Mouse (Mus musculus): ENCODE results near the gene Os9.

The Os9 gene

DNA sequence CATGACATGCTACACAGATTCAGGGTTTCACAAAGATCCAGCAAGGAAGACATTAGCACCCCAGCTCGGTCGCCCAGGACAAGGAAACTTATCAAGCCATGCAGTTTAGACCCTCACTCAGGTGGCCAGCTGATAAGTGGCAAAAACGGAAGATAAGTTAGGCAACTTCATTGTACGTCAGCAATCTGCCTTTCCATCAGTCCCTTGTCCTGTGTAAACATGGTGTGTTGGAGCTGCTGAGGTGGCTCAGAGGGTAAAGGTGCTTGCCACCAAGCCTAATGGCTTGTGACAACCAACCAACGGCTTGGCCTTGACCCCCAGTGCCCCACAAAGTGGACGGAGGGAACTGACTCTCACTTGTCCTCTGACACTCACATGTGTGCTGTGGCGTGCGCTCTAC, 20.5 kb downstream of the Os9 start:
- TF ChIP-seq NANOG (IDR thresholded peaks at IDR 0.05; ENCODE audit: borderline replicate concordance, low read length) (no peak), POU5F1 (IDR thresholded peaks at IDR 0.05; ENCODE audit: borderline replicate concordance, low read length) (no peak), CTCF (conservative IDR thresholded peaks at IDR 0.05; ENCODE audit: low read length) (no peak)
- H3K4me1 ChIP-seq (replicated peaks; ENCODE audit: low read depth, low read length): peaks cover 57% of the 10 kb centered on the region
- H3K4me3 ChIP-seq (replicated peaks; ENCODE audit: low read length): no peak overlapping the region
- peaks cover 52% of the 10 kb centered on the region for H3K36me3 ChIP-seq (ENCODE audit: insufficient read depth, low read length)
- H3K9me3 ChIP-seq (ENCODE audit: low read length): no peaks in the 10 kb centered on the region
- H3K27me3 ChIP-seq (ENCODE audit: insufficient read depth, low read length): peaks cover 17% of the 10 kb centered on the region

DNA sequence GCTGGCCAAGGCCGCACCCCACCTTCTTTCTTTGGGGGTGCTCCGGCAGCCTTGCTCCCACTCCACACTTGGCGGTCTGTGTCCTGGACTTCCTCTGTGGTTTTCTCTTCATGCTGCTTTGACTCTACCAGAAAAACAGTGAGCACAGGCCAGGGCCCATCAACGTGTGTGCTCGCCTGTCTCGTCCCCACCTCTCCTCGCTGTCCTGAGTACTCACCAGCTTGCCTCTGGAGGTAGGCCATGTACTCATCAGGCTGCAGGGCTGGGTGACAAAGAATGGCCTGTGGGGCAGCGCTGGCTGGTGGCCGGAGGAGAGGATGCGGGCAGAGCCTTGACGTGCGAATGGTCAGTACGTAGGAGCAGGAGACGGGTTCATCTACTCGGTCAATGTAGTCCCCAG, 21.1 kb downstream of the Os9 start:
- Histone ChIP-seq H3K27me3 (ENCODE audit: insufficient read depth, low read length) (peaks cover 17% of the 10 kb centered on the region), H3K9me3 (ENCODE audit: low read length) (no peaks in the 10 kb centered on the region), H3K4me3 (replicated peaks; ENCODE audit: low read length) (no peak overlapping the region), H3K36me3 (ENCODE audit: insufficient read depth, low read length) (peaks cover 58% of the 10 kb centered on the region), H3K4me1 (replicated peaks; ENCODE audit: low read depth, low read length) (peaks cover 62% of the 10 kb centered on the region)
- no peak for TF ChIP-seq CTCF (conservative IDR thresholded peaks at IDR 0.05; ENCODE audit: low read length)
- no peak for TF ChIP-seq POU5F1 (IDR thresholded peaks at IDR 0.05; ENCODE audit: borderline replicate concordance, low read length)
- no peak for TF ChIP-seq NANOG (IDR thresholded peaks at IDR 0.05; ENCODE audit: borderline replicate concordance, low read length)

DNA sequence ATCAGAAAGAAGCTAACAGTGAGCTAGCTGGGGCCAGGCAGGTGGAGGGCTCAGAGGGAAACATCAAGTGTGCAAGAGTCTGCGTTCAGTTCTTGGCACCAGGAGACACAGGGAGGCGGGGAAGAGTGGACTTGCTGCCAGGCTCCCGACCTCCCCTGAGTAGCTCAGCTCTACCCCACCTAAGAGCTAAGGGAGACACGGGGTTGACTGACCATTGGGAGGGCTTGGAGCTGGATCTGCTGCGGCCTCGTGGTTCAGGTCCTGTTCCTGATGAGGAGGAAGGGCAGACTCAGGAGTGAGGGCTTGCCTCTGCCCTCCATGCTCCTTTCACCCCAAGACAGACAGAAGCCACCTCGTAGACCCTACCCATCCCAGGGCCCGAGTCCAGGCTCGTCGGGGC, 21.7 kb downstream of the Os9 start:
- Histone ChIP-seq H3K27me3 (ENCODE audit: insufficient read depth, low read length) (peaks cover 17% of the 10 kb centered on the region), H3K4me1 (replicated peaks; ENCODE audit: low read depth, low read length) (peaks cover 67% of the 10 kb centered on the region), H3K4me3 (replicated peaks; ENCODE audit: low read length) (peak overlapping the region; percentile 41; the same call in 1 of the 2 replicates), H3K9me3 (ENCODE audit: low read length) (no peaks in the 10 kb centered on the region), H3K36me3 (ENCODE audit: insufficient read depth, low read length) (peaks cover 62% of the 10 kb centered on the region)
- TF ChIP-seq NANOG (IDR thresholded peaks at IDR 0.05; ENCODE audit: borderline replicate concordance, low read length) (no peak), CTCF (conservative IDR thresholded peaks at IDR 0.05; ENCODE audit: low read length) (no peak), POU5F1 (IDR thresholded peaks at IDR 0.05; ENCODE audit: borderline replicate concordance, low read length) (no peak)

DNA sequence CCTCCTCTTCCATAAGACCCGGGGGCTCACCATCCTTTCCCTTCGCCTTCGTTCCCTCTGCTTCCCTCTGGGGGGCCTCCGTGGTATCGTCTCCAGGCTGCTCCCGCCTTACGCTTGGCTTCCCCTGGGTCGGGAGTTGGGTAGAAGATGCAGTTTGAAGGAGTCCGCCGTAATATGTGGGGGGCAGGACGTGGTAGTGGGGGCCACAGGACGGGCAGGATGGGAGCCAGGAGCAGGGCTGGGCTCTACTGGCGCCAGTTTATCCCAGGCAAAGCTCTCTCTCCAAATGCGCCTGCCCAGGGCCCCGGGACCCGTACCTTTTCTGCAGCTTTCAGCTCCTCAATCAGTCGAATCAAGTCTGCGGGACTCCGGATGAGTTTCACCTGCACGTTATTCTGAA, 22.4 kb downstream of the Os9 start:
- H3K4me3 ChIP-seq (replicated peaks; ENCODE audit: low read length): peak overlapping the region; percentile 41
- H3K36me3 ChIP-seq (ENCODE audit: insufficient read depth, low read length): peaks cover 62% of the 10 kb centered on the region
- TF ChIP-seq CTCF (conservative IDR thresholded peaks at IDR 0.05; ENCODE audit: low read length): peak; percentile 9; the same call in 1 of the 2 replicates
- TF ChIP-seq NANOG (IDR thresholded peaks at IDR 0.05; ENCODE audit: borderline replicate concordance, low read length): no peak
- no peaks in the 10 kb centered on the region for H3K9me3 ChIP-seq (ENCODE audit: low read length)
- H3K4me1 ChIP-seq (replicated peaks; ENCODE audit: low read depth, low read length): peaks cover 60% of the 10 kb centered on the region
- peaks cover 23% of the 10 kb centered on the region for H3K27me3 ChIP-seq (ENCODE audit: insufficient read depth, low read length)

DNA sequence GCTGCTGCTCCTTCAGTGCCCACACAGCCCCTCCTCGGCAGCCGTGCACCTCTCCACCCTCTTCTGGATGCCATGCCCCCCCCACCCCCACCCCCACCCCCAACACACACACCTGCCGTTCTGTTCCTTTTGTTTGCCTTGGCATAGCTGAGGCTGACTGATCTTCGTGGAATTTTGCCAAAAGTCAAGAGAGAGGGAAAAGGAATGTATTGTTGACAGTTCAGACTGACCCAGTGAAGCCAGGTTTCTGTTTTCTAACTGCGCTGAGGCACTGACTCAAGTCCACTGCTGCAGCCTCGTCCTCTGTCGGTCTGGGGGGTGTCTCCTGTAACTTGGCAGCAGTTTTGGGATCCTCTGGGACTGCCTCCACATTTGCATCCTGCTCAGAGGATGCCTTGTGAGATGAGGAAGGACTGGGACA, 26.5 kb downstream of the Os9 start:
- Histone ChIP-seq H3K4me3 (replicated peaks; ENCODE audit: low read length) (no peak overlapping the region), H3K36me3 (ENCODE audit: insufficient read depth, low read length) (peaks cover 45% of the 10 kb centered on the region), H3K9me3 (ENCODE audit: low read length) (no peaks in the 10 kb centered on the region), H3K4me1 (replicated peaks; ENCODE audit: low read depth, low read length) (peaks cover 71% of the 10 kb centered on the region), H3K27me3 (ENCODE audit: insufficient read depth, low read length) (peaks cover 63% of the 10 kb centered on the region)
- TF ChIP-seq CTCF (conservative IDR thresholded peaks at IDR 0.05; ENCODE audit: low read length) (no peak), NANOG (IDR thresholded peaks at IDR 0.05; ENCODE audit: borderline replicate concordance, low read length) (no peak), POU5F1 (IDR thresholded peaks at IDR 0.05; ENCODE audit: borderline replicate concordance, low read length) (no peak)

DNA sequence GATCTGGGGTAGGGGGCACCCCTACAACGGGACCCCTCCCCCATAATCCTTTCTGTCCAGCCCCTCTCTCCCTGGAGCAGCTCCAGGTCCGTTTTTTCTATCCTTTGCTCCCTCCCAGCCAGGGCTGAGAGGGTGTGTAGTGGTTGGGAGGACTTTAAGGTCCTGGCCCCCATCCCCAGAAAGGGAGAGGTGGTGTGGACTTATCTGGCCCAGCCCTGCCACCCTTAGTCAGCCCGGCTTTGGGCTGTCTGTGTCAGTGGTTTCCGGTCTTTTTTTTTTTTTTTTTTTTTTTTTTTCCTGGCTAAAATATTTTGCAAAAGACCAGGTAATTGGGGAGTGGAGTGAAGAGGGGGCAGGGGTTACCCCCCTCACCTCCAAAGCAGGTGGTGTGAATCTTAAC, 28.2 kb downstream of the Os9 start:
- TF ChIP-seq NANOG (IDR thresholded peaks at IDR 0.05; ENCODE audit: borderline replicate concordance, low read length) (no peak), POU5F1 (IDR thresholded peaks at IDR 0.05; ENCODE audit: borderline replicate concordance, low read length) (no peak), CTCF (conservative IDR thresholded peaks at IDR 0.05; ENCODE audit: low read length) (no peak)

DNA sequence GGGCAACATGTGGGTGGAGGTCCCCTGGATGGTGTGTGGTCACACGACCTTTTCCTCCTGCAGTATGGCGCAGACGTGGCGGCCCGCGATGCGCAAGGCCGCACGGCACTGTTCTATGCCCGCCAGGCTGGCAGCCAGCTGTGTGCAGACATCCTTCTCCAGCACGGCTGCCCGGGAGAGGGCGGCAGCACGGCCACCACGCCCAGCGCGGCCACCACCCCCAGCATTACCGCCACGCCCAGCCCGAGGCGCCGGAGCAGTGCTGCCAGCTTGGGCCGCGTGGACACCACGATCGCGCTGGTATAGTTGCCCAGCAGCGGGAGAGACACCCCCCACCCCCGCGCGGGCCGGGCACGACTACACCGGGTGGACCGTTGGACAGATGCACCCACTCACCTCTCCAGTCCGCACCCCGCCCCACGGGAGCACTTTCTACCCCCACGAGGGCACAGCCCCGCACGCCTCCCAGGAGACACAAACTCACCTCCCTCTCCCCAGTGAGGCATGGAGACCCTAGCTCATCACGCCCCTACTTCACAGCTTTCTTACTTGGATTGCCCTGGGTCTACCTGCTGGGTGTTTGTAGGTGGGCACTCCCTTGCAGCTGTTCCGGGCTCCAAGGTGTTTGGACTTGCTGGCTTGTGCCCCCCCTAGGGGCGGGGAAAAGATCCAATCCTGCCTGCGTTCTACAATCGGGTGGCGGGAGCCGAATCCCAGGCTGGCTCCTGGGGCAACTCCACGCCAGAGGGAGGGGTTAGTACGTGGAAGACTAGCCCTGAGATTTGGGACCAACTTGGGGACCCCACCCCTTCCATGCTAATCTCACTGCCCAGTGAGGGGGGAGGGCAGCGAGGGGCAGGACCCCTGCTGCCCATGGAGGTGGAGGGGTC, 29.2 kb downstream of the Os9 start:
- Histone ChIP-seq H3K9me3 (ENCODE audit: low read length) (no peaks in the 10 kb centered on the region), H3K36me3 (ENCODE audit: insufficient read depth, low read length) (peaks cover 21% of the 10 kb centered on the region), H3K27me3 (ENCODE audit: insufficient read depth, low read length) (peaks cover 72% of the 10 kb centered on the region), H3K4me3 (replicated peaks; ENCODE audit: low read length) (peak overlapping the region; percentile 72), H3K4me1 (replicated peaks; ENCODE audit: low read depth, low read length) (peaks cover 46% of the 10 kb centered on the region)
- TF ChIP-seq POU5F1 (IDR thresholded peaks at IDR 0.05; ENCODE audit: borderline replicate concordance, low read length): no peak
- no peak for TF ChIP-seq CTCF (conservative IDR thresholded peaks at IDR 0.05; ENCODE audit: low read length)
- no peak for TF ChIP-seq NANOG (IDR thresholded peaks at IDR 0.05; ENCODE audit: borderline replicate concordance, low read length)

More for the DNA sequence above, 28.2 kb downstream of the Os9 start:
- Histone ChIP-seq H3K36me3 (ENCODE audit: insufficient read depth, low read length) (peaks cover 28% of the 10 kb centered on the region), H3K4me3 (replicated peaks; ENCODE audit: low read length) (no peak overlapping the region), H3K9me3 (ENCODE audit: low read length) (no peaks in the 10 kb centered on the region), H3K4me1 (replicated peaks; ENCODE audit: low read depth, low read length) (peaks cover 55% of the 10 kb centered on the region), H3K27me3 (ENCODE audit: insufficient read depth, low read length) (peaks cover 64% of the 10 kb centered on the region)

DNA sequence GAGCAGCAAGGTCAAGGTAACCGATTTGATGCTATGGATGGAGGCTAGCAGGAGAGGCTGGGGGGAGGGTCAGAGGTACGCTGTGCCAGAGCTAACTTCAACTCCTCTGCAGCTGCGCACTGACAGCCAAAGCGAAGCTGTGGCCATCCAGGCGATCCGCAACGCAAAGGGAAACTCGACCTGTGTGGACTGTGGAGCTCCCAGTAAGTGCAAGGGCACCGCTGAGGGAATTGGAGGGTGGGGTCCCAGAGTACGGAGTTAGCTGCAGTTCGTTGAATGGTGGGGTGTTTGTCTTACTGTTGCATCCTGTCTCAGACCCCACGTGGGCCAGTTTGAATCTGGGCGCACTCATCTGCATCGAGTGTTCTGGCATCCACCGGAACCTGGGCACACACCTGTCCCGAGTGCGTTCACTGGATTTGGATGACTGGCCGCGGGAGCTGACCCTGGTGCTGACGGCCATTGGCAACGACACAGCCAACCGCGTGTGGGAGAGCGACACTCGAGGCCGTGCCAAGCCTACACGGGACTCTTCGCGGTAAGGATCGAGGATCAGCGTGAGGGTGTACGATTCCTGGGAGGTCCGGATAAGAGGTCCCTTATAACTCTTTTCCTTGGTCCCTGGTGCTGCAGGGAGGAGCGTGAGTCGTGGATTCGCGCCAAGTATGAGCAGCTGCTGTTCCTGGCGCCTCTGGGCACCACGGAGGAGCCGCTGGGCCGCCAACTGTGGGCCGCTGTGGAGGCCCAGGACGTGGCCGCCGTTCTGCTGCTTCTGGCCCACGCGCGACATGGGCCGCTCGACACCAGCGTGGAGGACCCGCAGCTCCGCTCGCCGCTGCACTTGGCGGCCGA, 30.1 kb downstream of the Os9 start:
- H3K4me1 ChIP-seq (replicated peaks; ENCODE audit: low read depth, low read length): peaks cover 36% of the 10 kb centered on the region
- TF ChIP-seq NANOG (IDR thresholded peaks at IDR 0.05; ENCODE audit: borderline replicate concordance, low read length) (no peak), CTCF (conservative IDR thresholded peaks at IDR 0.05; ENCODE audit: low read length) (no peak), POU5F1 (IDR thresholded peaks at IDR 0.05; ENCODE audit: borderline replicate concordance, low read length) (no peak)
- peak overlapping the region; percentile 72 for H3K4me3 ChIP-seq (replicated peaks; ENCODE audit: low read length)
- H3K27me3 ChIP-seq (ENCODE audit: insufficient read depth, low read length): peaks cover 78% of the 10 kb centered on the region
- H3K9me3 ChIP-seq (ENCODE audit: low read length): no peaks in the 10 kb centered on the region
- H3K36me3 ChIP-seq (ENCODE audit: insufficient read depth, low read length): peaks cover 12% of the 10 kb centered on the region
